Mouse (Mus musculus): ENCODE measurements at regions not wholly inside any gene's neighbourhood (a gene's known extent, or its start where the extent isn't known, plus 50 kb on each side); places are given as distances from the start of the nearest gene placed in this dataset.

DNA sequence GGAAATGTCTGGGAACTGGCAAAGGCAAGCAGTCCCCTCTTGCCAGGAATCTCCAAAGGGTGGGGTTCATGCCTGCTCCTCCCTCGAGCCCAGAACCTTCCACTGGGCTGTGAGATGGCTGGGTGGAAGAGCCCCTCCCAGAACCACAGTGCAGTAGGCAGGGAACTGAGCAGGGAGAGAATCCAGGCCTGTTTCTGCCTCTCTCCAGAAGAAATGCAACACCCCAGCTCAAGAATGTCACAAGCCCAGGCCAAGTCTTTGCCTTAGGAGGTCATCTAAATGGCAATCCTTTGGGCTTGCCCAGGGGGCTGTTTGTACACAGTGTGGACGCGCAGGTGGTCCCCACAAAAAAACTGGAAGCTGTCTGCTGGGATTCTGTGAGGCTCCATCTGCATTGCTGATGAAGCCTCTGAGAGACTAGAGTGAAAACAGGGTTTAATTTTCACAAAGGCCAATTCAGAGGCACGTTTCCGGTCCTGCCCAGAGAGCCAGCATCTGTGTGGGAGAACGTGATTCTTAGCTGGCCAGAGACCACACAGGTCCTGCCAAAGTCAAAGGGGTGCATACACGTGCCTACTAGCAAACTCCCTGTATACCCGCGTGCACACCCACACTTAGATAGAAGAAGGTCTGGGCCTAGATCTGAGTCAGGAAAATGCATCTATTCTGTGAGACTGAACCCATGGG is 129.0 kb downstream of the Hmg20a start:
- DNase-seq (ENCODE audit: low spot score): no peak

DNA sequence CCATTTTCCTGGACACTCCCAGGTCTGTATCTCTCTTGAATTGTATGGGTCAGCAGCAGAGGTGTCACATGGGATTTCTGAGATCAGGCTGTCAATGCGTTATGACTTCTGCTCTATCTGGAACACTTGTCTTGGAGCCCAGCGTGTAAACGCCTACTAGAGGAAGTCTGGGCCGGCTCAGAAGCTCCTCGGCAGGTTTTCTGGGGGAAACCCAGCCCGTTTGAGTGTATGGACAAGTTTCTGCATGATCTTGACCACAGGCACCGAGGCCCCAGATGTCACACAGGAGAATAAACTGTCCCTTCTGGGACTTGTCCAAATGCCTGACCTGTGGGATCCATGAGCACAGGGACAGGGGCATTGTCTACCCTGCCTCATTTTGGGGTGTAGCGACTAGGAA is 131.4 kb downstream of the Hmg20a start:
- no peak for DNase-seq (ENCODE audit: low spot score)

DNA sequence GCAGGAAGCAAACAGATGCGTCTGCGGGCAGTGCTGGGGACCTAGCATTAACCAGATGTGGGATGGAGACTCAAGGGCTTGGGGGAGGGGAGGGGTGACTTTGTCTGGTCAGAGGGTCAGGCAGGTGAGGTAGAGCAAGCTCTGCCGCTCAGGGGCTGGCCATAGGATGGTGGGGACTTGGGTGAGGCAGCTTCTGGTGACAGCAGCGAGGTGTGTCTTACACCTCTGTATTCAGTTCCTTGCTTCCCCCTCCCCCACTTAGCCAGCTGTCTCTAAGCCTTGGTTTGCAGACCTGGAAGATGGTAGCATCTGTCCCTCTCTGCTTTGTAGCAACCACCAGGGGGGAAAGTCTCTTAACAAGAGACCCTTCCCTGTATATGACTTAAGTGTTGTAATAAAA is 131.8 kb downstream of the Hmg20a start:
- DNase-seq (ENCODE audit: low spot score): no peak

DNA sequence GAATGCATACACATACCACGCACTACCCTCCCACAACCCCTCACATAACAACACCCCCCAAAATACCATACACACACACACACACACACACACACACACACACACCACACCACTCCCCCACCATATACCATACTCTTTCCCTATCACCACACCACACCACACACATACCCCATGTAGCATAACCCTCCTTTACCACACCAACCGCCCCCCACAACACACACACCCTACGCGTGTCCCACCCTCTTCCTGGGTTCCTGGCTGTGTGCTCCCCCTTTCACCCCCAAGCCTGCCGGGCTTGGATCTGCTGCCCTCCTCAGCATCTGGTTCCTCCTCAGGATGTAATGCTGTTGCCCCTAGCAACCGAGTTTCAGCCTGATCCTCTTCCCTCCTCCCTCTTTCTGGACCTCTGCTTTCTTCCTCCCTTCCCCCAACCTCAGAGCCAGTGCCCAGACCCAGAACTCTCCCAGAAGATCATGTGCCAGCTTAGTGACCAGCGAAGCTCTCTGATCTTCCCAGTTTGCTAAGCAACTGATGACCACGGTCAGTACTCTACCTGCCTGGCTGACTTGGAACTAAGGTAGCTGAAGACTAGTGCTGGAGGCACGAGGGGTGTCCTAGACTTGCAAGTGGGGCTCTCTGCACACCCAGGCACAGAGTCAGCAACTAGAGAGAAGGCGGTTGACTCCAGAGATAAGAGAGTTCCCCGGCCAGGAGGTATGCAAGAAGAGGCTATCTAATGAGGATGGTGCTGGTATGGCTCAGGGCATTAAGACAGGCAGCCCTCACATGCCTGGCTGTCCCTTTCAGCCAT is 133.2 kb downstream of the Hmg20a start:
- DNase-seq (ENCODE audit: low spot score): no peak

DNA sequence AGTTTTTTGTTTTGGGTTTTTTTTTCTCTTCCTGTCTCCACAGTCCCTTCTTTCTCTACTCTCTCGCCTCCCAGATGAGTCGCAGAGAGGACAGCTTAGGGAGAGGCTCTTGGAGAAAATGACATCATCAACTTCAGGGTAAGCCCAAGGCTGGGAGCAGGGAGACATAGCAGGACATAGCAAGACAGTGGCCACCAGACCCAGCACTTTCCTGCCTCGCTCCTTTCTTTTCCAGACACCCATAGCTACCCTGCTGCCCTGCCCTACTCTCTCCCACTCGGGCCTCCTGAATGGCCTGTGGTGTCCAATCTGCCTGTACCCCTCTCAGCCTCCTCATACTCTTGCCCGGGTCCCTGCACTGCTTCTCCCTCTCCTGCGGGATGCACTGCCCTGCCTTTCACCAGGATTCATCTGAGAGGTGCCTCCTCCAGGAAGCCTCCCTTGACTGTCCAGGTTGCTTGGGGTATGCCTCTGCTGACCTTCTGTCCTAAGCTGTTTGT is 133.8 kb downstream of the Hmg20a start:
- DNase-seq (ENCODE audit: low spot score): no peak

DNA sequence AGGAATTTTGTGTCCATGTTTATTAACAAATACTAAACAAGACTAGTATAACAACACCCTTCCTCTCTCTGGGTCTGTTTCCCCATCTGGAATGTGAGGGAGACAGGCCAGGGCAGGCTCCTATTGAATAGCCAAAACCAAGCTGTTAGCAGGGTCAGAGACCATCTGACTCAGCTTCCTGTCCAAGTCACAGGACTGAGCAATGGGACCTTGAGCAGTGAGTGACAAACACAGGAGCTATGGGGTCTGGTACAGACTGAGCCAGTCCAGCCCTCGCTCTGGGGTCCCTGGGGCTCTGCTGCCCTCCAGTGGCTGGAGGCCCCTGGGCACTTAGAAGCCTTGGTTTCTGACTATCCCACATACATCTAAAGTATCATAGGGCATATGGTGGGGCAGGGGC is 134.4 kb downstream of the Hmg20a start:
- peak; percentile 85 for DNase-seq (ENCODE audit: low spot score)

DNA sequence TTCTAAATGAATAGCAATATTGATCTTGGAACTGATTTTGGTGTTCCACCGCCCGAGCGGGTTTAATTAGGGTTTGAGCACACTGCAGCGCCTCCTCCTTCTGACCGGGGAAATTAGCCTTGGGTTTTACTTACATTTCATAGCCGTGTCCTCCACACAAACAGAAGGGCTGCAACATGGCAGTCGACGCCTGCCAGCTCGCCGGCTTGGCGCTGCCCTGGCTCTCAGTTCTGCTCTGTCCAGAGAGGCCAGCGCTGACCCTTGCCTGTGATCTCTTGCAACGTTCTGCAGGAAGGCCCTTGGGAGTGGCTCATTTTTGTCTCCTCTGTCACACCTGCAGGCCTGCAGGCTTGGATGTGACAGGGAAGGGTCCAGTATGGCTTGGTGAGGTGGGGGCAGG is 135.2 kb downstream of the Hmg20a start:
- DNase-seq (ENCODE audit: low spot score): no peak

DNA sequence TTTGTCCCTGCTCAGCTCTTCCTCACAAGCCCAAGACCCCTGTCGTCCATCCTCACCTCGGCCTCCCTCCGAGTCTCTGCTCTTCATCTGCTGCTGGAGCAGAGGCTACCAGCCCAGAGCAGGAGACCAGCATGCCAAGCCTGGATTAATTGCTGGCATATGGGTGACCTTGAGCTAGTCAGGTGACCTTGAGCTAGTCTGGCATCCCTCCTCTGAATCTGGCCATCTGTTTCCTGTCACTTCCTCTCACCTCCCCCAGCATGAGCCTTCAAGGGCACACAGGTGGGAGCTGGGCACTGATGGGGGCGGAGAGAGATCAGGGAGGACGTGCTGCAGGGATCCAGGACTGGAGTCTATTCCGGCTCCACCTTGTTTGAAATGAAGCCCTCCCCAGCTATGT is 135.7 kb downstream of the Hmg20a start:
- DNase-seq (ENCODE audit: low spot score): no peak

DNA sequence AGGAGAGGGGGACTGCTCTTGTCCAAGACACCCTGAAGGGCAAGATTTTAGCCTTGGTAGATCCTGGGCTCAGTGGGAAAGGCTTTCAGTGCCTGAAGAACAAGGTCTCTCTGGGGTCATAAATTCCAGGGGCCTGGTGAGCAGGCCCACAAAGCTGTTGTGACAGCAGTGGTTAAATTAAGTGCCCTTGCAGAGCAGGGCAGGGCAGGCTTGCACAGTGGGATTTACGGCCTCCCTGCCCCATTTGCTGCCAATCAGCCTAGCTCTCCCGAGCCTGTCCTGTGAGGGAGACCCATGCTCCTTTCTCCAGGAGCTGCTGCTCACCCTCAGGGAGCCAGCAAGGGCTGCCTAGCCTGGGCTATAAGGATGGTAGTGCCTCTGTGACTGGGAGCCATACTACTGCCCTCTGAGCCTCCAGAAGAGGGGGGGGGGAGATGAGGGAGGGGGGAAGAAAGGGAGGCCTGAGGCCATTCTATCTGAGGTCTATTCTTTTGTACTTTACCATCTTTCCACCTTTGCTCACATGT is 141.3 kb downstream of the Hmg20a start:
- no peak for DNase-seq (ENCODE audit: low spot score)

DNA sequence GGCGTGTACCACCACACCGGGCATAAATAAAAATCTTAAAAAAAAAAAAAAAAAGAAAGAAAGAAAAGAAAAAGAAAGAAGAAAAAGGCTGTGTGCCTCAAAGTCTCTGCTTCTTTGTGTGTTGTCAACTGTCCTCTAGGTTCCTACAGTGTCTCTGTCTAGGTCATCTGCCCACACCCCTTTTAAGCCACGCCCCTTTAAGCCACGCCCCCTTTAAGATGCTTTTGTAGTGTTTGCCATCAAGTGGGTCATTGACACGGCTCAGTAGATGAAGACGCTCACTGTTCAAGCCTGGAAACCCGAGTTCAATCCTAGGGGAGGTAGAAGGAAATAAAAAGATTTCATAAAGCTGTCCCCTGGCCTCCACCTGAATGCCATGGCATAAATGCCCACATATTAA is 144.0 kb downstream of the Hmg20a start:
- no peak for DNase-seq (ENCODE audit: low spot score)

DNA sequence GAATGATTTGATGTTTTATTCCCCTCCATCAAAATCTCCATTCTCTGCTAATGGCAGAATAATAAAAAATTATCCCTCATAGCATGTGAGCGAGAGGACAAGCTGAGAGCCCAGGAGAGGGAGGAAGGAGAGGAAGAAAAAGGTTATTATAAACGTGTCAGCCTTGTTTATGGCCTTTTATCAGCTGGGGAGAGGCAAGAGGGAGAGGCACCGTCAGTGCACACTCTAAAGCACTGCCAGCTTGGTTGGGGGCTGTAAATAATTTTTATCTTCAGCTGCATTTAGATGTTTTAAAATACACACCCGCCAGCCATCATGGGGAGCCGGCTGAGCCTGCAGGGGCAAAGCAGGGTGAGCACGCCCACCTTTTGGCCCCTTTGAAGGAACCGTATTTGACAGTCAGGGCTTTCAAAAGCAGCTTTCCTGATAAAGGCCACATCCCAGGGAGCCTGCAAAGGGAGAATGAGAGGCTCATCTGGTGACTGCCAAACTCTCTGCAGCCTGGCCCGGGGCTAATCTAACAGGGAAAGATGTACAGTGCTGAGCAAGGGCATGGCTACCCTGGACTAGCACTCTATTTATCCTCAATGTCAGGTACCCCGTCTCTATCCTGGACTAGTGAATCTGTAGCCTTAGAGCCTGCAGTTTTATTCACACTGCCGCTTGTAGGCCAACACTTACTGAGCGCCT is 145.8 kb downstream of the Hmg20a start:
- no peak for DNase-seq (ENCODE audit: low spot score)
